Mouse (Mus musculus) neural tube, embryonic 10.5 days (tissue): ENCODE measurements around the gene Abcc1.

Experiments
- DNase-seq: peaks from one replicate; pipeline ENCODE4 v3.0.0-alpha.2; 2017; ENCODE audit warnings: low spot score; ENCODE audit errors: extremely low spot score

The Abcc1 gene

DNA sequence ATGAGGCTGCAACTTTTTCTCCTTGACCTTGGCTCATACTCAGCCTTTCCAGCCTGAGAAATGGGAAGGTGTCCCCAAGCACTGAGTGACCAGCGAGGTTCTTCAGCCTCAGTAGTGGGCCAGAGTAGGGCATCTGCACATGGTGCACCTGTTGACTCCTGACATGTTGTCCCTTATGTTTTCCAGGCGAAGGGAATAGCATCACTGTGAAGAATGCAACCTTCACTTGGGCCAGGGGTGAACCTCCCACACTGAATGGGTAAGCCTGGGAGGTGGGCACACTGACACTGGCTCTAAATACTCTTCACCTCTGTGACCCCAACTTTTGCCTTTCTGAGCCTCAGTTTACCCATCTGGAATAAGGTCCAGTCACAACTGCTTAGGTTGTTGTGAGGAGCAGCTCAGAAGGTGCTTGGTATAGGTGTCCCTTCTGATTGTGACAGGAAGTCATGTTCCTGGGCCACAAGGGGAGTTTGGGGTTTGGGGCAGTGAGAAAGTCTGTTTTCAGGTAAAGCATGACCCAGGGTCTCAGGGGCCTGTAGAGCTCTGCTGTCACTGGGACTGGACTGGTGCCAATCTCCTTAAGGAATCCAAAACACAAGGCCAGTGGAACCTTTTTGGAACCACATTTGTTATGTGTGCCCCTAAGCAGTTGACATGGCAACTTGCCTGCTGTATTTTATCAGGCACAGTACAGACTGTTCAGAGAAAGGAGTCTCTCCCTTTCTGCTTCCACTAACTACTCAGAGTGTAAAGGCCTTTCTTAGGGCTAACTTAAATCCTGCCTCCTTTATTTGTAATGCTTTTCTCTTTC lies 78.7 kb downstream of the Abcc1 start:
- no peak for DNase-seq

- no peak for DNase-seq
Observed at GRCm38 (mm10) chr16:14444059-14444855, 82.9 kb downstream of the Abcc1 start.

DNA sequence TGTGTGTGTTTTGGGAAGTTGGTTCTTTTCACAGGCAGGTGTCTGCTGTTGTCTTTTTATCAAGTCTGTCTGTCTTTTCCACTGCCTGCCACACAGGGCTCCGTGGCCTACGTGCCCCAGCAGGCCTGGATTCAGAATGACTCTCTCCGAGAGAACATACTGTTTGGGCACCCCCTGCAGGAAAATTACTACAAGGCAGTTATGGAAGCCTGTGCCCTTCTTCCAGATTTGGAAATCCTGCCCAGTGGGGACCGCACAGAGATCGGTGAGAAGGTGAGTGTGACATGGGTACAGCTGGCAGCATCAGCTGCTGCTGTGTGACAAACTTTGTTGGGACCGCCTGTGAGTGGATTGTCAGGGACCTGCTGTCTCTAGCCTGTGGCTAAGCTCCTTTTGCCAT lies 83.8 kb downstream of the Abcc1 start:
- DNase-seq = no peak

- no peak for DNase-seq
Observed at GRCm38 (mm10) chr16:14447366-14447765, 86.0 kb downstream of the Abcc1 start.

- DNase-seq = no peak
Observed at GRCm38 (mm10) chr16:14448307-14448706, 86.9 kb downstream of the Abcc1 start.

DNA sequence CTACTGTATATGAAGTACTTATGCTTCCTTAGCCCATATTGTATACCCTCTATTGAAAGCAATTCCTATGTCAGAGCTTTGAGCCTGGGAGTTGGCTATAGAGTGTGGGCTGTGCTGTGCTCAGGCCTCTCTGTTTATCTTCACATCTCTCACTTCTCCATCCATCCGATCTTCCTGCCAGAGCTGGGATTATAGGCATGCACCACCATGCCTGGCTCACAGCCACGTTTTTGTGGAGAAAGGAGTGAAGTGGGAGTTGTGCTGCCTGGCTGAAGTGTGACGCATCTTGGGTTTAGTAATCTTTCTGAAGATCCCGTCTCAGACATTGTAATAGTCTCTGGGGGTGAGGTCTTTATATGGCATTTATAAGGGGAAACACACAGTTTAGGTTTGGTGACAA lies 88.5 kb downstream of the Abcc1 start:
- no peak for DNase-seq

DNA sequence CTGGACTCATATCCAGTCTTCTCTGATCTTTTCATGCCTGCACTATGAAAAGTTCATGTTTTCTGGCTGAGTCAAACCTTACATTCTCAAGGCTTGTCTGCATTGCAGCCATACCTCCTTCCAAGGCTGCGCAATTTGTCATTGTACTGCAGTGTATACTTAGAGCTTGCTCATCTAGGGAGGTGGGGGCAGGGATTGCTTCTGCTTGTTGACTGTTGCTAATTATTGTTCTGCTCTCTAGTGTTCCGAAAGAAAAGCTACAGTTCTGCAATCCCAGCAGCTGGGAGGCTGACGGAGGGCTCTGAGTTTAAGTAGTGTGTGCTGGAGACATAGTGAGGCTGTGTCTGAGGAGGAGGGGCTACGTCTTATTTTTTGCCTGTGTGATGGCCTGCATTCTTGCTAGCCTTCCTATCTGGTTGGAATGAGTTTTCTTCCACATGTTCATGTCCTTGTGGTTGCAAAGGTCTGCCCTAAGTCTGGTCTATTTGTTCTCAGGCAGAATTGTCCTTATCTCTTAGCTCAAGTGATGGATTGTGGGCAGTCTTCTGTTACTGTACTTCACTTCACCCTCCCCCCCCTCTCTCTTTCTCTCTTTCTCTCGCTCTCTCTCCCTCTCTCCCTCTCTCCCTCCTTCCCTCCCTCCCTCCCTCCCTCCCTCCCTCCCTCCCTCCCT lies 90.2 kb downstream of the Abcc1 start:
- DNase-seq = no peak

DNA sequence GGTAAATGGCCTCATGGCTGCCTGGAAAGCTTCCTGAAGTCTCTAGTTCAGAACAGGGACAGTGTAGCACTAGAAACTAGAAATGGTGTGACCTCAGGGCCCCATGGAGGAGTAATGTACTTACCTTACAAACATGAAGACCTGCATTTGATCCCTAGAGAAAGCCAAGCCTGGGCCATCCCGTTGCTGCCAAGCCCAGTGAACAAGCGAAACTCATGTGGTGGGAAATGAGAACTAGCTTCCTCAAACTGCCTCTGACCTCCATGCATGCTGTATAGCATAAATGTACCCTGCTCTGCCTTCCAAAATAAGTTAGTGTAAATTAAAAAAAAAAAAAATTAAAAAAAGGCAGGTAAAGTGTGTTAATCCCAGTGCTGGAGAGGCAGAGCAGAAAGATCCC lies 101.2 kb downstream of the Abcc1 start:
- no peak for DNase-seq

DNA sequence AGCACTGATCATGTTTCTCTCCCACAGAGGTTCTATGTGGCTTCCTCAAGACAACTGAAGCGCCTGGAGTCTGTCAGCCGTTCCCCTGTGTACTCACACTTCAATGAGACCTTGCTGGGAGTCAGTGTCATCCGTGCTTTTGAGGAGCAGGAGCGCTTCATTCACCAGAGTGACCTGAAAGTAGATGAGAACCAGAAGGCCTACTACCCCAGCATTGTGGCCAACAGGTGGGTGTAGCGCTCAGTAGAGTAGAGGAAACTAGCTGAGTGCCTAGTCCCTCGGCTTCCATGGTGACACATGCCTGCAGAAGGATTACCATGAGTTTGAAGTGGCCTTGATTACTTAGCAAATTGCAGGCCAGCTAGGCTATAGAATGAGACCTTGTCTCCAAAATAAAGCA lies 103.7 kb downstream of the Abcc1 start:
- DNase-seq = no peak

DNA sequence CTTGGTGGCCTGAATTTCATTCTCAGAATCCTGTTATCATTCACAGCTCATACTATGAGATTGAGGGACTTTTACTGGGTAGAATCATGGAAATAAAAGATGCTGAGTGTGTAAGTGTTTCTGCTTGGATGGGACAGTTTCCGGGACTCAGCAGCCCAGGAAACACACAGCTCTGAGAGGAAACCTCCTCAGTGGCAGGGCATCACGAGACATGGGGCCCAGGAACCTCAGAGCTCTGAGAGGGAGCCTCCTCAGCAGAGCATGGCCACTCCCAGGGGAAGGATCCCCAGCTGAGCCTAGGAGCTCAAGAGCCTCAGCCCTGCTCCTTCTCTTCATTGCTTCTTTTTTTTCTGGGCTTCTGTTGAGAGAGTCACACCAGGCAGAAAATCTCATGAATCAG lies 107.0 kb downstream of the Abcc1 start:
- no peak for DNase-seq

DNA sequence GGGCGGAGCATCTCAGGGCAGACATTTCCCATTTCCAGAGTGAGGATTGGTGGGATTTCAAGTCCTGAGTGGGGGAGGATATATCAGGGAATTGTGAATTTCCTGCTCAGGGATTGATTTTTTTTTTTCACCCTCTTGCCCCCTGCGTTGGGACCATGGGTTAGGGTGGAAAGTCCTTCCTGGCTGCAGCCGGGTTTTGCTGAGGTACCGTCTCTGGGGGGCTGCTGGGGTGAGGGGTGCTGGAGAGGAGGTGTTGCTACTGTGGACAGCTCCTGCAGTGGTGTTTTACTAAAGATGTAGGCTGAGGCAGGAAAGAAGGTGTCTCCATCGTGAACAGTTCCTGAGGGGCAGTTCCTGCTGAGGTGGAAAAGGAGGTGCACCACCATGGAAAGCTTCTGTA lies 107.5 kb downstream of the Abcc1 start:
- no peak for DNase-seq

DNA sequence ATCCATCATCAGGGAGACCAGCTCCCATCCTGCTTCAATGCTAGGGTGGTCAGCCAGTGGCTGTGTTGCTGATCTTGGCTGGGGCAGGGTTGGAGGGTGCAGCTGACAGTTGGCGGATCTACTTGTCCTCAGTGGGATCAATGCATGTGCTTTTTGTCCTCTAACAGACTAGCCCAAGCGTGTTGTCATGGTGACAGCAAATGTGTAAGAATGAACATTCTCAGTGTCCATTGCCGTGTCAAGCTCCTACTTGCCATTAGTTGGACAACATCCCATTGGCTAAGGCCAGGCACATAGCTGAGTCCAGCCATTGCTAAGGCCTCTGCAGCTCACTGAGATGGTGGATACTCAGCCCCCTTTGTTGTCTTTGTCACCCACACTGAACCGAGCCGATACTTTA lies 110.8 kb downstream of the Abcc1 start:
- DNase-seq = no peak

DNA sequence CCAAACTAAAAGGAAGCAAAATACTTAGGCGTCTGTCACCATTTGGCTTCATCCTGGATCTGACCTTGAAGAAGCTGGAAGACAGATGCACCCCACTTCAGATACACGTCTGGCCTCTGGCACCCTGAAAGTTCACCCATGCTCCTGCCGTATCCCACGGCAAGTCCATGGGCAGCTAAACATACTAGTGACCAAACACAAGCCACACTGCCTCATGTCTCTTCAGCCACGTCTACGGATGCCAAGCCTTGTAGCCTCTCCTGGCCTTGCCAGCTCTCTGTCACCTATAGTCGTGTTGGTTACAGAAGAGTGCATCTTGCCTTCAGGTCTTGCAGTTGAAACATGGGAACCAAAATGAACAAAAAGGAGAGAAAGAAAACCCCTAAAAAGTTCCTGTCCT lies 112.3 kb downstream of the Abcc1 start:
- DNase-seq = no peak

GRCm38 (mm10) chr16:14475001-14475400 lies 113.6 kb downstream of the Abcc1 start:
- DNase-seq = no peak

GRCm38 (mm10) chr16:14476056-14476455 lies 114.7 kb downstream of the Abcc1 start:
- DNase-seq = no peak

DNA sequence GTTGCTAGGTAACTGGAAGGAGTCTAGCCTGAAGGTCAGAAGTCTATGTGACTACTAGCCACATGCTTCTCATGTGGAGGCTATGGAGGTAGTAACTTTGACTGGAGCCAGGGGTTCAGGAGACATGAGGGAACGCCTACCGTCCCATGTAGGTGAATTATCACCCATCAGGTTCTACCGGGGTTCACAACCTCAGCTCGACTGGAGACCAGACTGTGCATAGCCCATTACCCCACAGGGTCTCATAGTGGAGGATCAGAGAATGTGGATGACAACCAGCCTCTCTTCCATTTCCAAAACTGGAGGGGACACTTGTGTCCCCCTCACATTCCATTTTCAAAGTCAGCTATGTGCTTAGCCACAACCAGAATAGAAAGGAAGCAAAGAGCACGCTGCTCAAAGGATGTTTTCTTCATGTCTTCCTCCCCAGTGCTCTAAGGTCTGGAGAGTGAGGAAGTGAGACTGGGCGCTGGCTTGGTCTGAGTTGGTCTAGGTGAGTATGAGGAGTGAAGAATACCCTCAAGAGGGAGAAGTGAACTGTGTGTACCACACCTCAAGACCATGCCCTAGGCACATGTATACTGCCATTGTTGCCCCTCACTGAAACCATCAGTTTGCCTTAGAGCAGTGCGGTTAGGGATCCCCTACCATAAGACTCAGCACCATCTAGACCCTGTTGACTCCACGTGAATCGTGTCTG lies 115.5 kb downstream of the Abcc1 start:
- no peak for DNase-seq

DNA sequence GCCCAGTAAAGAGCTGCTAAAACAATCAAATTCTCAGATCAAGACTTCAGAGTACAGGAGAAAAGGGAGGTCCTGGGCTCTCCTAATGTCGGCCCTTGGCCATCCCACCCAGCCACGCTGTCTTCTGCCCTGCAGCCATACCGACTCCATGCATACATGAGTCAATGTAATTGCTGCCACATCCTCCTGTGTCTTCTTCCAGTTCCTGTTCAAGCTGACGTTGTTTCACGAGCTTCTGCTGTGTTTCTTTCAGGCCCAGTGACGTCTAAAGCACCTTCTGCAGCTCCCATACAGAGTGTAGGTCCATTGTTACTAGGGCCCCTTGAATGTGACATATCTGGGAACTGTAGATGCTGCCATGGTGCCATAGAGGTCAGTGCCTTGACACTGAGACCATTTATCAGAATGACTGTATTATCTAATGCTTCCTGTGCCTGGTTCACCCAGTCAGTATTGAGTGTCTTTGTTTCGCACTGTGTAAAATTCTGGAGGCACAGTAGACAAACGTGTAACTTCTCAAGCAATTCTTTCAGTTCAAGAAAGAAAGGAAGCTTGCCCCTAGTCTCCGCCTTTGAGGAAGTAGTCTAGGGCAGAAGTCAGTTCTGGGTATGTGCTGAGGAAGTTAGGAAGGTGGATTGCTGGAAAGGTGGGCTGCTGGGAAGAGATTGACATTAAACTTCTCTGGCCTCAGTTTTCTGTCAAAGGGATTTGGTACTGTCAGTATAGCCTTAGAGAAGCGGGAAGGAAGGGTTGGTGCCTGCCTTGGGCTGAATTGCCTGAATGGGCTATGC lies 116.3 kb downstream of the Abcc1 start:
- DNase-seq = no peak

DNA sequence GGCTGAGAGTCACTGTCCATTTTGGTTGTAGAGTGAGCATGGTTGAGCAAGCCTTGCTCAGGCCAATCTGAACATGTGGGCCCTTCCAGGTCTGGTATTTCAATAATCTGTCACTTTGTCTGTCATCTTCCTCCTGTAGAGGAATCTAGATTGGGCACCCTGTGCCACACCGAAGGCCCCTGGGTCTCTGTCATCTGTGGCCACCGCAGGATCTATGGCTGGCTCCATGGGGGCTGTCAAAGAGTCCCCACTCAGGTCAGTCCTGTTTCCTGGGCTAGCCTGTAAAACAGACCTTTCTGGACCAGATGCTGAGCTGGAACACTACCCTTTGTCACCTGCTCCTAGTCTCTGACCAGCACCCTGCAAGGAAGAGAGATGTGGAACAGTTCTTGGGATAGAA lies 118.3 kb downstream of the Abcc1 start:
- DNase-seq = no peak

DNA sequence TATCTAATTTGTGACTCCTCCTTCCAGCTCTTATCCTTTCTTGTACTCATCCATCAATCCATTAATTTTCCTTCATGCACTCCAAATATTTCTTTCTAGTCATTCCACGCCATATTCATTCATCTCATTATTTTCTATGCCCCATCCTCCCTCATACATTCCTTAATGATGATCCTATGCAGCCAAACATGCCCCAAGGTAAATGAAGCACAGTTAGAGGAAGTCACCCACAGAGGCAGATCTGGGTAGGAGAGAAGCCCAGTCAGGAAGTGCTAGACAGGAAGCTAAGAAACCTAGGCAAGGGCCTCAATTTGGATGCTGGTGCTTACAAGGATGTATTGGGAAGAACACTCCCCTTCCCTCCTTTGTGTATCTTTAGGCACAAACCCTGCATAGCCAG lies 121.9 kb downstream of the Abcc1 start:
- DNase-seq = no peak

DNA sequence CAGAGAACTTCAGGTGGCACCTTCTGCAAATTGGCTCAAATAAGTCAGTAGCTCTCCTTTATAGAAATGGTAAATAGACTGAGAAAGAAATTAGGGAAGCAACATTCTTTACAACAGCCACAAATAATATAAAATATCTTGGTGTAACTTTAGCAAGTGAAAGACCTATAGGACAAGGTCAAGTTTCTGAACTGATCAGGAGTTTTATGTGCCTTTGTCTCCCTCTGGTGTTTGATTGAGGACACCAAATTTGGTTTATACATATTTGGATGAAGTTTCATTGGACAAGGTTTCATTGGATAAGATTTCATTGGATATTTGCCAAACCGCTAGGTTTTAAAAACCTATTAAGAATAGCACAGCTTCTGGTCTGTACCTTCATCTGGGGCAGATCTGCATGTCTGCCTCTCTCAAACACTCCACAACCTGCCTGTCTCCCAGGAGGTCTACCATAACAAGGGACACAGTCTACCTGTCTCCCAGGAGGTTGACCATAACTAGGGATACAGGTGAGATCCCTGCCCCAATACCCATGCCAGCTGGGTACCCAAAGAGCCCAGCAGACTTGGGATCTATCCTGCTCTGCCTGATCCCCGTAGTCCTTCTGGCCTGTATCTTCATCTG lies 132.2 kb downstream of the Abcc1 start:
- DNase-seq = no peak
